Mouse (Mus musculus): Measurements from ENCODE around the gene Pax9. TPM values are rescaled to one million over a fixed set of nuclear protein-coding genes. Genes with fewer than 3 reads are reported as not detected.

The Pax9 gene
- polyA plus RNA-seq, 1 experiment from 2014 or later: 0.04 TPM

DNA sequence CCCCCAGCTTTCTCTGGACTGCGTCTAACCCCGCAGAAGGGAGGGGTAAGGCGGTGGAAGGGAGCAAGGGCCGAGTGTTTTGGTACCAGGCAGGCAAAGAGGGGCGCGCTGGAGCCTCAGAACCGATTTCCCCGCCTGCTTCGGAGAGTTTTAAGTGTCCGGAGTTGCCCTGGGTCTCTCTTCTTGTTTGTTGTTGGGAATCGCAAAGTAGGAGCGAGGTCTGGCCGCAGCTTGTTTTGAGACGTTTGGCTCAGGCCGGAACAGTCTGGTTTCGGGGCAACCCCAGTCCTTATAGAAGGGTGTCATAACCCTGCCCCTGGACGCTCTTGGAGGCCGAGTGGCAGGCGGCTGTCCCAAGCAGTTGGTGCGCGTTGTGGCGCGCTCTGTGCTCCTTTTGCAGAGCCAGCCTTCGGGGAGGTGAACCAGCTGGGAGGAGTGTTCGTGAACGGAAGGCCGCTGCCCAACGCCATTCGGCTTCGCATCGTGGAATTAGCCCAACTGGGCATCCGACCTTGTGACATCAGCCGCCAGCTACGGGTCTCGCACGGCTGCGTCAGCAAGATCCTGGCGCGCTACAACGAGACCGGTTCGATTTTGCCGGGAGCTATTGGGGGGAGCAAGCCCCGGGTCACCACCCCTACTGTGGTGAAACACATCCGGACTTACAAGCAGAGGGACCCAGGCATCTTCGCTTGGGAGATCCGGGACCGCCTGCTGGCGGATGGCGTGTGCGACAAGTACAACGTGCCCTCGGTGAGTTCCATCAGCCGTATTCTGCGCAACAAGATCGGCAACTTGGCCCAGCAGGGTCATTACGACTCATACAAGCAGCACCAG is 4.8 kb downstream of the Pax9 start:
- WGBS: 1% methylated on average over 57 of the region's 57 CpGs
- DNase-seq (ENCODE audit: low spot score) (no peak), ATAC-seq (replicated peaks; ENCODE audit: low FRiP score, low read depth) (no peak)
- Histone ChIP-seq H3K27me3 (ENCODE audit: insufficient read depth, low read length) (peaks cover 89% of the 10 kb centered on the region), H3K4me1 (replicated peaks; ENCODE audit: insufficient read depth, low read length) (peaks cover 20% of the 10 kb centered on the region), H3K4me3 (replicated peaks; ENCODE audit: low read depth, low read length) (peak overlapping the region; percentile 30), H3K27ac (no peak overlapping the region), H3K9ac (ENCODE audit: low read depth, low read length) (no peak overlapping the region), H3K4me2 (ENCODE audit: low read length) (peak overlapping the region; percentile 55), H3K9me3 (replicated peaks; ENCODE audit: low read length) (no peaks in the 10 kb centered on the region), H3K36me3 (ENCODE audit: insufficient read depth, low read length) (no peaks in the 10 kb centered on the region)
- no peak for TF ChIP-seq CTCF (IDR thresholded peaks at IDR 0.05; ENCODE audit: low read depth)

DNA sequence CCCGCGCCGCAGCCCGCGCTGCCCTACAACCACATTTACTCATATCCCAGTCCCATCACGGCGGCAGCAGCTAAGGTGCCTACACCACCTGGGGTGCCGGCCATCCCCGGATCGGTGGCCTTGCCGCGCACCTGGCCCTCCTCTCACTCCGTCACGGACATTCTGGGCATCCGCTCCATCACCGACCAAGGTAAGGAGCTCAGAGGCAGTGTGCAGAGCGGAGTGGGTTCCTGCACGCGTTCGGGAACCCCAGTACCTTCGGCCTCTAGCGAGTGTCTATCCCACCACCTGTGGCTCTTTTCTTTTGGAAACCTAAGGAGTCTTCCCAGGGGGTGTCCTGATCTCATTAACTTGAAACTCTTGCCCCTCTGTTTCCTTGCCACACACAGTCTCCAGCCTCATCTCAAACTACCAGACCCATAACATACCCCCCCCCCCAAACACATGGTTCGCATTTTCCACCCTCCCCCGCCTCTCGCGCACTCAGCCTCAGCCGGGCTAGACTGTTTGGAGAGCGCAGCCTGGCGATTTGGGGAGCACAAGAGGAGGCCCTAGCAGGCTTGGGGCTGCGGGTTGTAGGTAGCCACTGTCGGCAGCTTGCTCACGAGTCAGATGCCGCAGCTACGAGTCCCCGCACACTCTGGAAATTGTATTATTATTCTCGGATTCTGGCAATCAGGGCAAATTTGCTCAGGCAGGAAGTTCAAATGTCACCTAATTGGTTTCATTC is 5.6 kb downstream of the Pax9 start:
- Histone ChIP-seq H3K27me3 (ENCODE audit: insufficient read depth, low read length) (peaks cover 87% of the 10 kb centered on the region), H3K4me3 (replicated peaks; ENCODE audit: low read depth, low read length) (no peak overlapping the region), H3K27ac (no peak overlapping the region), H3K4me1 (replicated peaks; ENCODE audit: insufficient read depth, low read length) (peaks cover 20% of the 10 kb centered on the region), H3K9me3 (replicated peaks; ENCODE audit: low read length) (no peaks in the 10 kb centered on the region), H3K36me3 (ENCODE audit: insufficient read depth, low read length) (no peaks in the 10 kb centered on the region), H3K4me2 (ENCODE audit: low read length) (peak overlapping the region; percentile 55), H3K9ac (ENCODE audit: low read depth, low read length) (no peak overlapping the region)
- WGBS: 2% methylated on average over 36 of the region's 36 CpGs
- ATAC-seq (replicated peaks; ENCODE audit: low FRiP score, low read depth) (no peak), DNase-seq (ENCODE audit: low spot score) (no peak)
- TF ChIP-seq CTCF (IDR thresholded peaks at IDR 0.05; ENCODE audit: low read depth): no peak

DNA sequence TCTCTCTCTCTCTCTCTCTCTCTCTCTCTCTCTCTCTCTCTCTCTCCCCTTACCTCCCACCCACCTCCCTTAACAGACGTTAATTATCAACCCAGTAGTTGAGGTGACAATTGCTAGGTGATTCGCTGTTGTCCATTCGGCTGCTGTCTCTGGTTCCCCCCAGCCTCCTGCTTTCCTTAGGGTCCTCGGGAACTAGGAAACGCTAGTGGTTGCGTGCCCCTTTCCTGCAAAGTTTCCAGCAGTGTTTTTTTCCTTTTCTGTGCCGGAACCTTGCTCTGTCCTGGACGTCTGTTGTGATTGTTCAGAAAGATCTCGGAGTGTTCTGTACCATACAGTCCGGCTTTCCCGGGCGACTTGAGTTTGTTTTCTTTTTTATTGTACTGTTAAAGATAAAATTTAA is 6.2 kb downstream of the Pax9 start:
- Histone ChIP-seq H3K27ac (no peak overlapping the region), H3K4me1 (replicated peaks; ENCODE audit: insufficient read depth, low read length) (peaks cover 20% of the 10 kb centered on the region), H3K36me3 (ENCODE audit: insufficient read depth, low read length) (no peaks in the 10 kb centered on the region), H3K27me3 (ENCODE audit: insufficient read depth, low read length) (peaks cover 87% of the 10 kb centered on the region), H3K4me3 (replicated peaks; ENCODE audit: low read depth, low read length) (no peak overlapping the region), H3K9me3 (replicated peaks; ENCODE audit: low read length) (no peaks in the 10 kb centered on the region), H3K9ac (ENCODE audit: low read depth, low read length) (no peak overlapping the region), H3K4me2 (ENCODE audit: low read length) (0 out of 2 replicates have a peak overlapping the region, but pooled peaks have one; percentile 31)
- no peak for ATAC-seq (replicated peaks; ENCODE audit: low FRiP score, low read depth)
- no peak for DNase-seq (ENCODE audit: low spot score)
- TF ChIP-seq CTCF (IDR thresholded peaks at IDR 0.05; ENCODE audit: low read depth): no peak
- WGBS: 2% methylated on average over 12 of the region's 12 CpGs

DNA sequence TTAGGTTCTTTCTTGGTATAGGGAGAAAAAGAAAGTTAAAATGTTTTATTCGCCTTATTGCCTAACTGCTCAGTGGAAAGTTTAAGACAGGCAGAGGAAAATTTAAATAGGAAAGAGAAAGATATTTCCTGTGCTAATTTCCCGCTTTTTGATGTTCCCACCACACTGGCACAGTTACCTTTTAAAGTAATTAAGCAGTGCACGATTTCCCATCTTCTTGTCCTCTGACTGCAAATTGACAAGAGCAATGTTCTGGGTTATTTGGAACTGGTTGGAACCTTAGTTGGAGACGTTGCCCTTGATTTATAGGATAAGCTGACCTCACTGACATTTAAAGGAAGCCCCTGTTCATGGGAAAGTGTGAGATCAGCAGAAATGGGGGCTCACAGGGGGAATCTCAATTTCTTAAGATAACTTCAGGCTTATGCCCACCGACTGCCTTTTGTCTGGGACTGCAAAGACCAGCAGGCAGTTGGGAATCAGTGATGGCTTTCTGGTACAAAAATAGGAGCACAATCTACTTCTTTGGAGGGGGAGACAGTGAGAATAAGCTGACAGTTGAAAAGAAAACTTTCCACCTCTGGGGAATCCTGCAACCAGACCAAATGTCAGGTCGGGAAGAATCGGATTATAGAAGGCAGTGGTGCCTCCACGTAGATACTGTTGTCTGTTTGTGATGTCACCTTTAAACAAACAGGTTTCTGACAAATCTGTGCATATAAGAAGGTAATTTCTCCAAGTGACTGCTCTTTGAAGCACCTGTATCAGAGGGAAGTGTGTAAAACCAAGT is 6.8 kb downstream of the Pax9 start:
- H3K9me3 ChIP-seq (replicated peaks; ENCODE audit: low read length): no peaks in the 10 kb centered on the region
- no peak overlapping the region for H3K4me3 ChIP-seq (replicated peaks; ENCODE audit: low read depth, low read length)

DNA sequence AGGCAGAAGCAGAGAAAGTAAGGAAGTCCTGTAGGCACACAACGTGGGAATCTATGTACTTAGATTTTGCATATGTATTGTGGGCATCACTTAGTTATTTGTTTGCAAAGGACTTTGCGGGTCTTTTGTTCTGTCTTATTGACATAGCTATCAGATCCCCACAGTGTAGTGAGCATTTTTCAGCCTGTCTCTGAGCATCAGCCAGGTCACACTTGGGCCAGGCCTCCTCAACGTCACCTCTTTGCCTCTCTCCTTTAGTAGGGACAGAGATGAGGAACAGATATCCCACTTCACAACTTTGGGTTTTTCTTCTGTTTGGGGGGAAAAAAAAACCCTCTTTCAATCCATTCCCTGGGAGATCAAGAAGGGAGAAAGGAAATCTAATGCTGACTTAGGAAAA is 7.8 kb downstream of the Pax9 start:
- DNase-seq (ENCODE audit: low spot score) (no peak), ATAC-seq (replicated peaks; ENCODE audit: low FRiP score, low read depth) (no peak)
- 36% methylated on average over 3 of the region's 3 CpGs for WGBS
- Histone ChIP-seq H3K27ac (no peak overlapping the region), H3K36me3 (ENCODE audit: insufficient read depth, low read length) (no peaks in the 10 kb centered on the region), H3K27me3 (ENCODE audit: insufficient read depth, low read length) (peaks cover 76% of the 10 kb centered on the region), H3K4me2 (ENCODE audit: low read length) (no peak overlapping the region), H3K9ac (ENCODE audit: low read depth, low read length) (no peak overlapping the region), H3K9me3 (replicated peaks; ENCODE audit: low read length) (no peaks in the 10 kb centered on the region), H3K4me1 (replicated peaks; ENCODE audit: insufficient read depth, low read length) (peaks cover 20% of the 10 kb centered on the region), H3K4me3 (replicated peaks; ENCODE audit: low read depth, low read length) (no peak overlapping the region)
- TF ChIP-seq CTCF (IDR thresholded peaks at IDR 0.05; ENCODE audit: low read depth): no peak

More for the DNA sequence above, 6.8 kb downstream of the Pax9 start:
- no peak overlapping the region for H3K4me2 ChIP-seq (ENCODE audit: low read length)
- H3K27me3 ChIP-seq (ENCODE audit: insufficient read depth, low read length): peaks cover 84% of the 10 kb centered on the region
- ATAC-seq (replicated peaks; ENCODE audit: low FRiP score, low read depth): no peak
- TF ChIP-seq CTCF (IDR thresholded peaks at IDR 0.05; ENCODE audit: low read depth): no peak
- H3K27ac ChIP-seq: no peak overlapping the region
- WGBS: 8% methylated on average over 8 of the region's 8 CpGs
- no peak overlapping the region for H3K9ac ChIP-seq (ENCODE audit: low read depth, low read length)
- H3K4me1 ChIP-seq (replicated peaks; ENCODE audit: insufficient read depth, low read length): peaks cover 20% of the 10 kb centered on the region
- H3K36me3 ChIP-seq (ENCODE audit: insufficient read depth, low read length): no peaks in the 10 kb centered on the region
- no peak for DNase-seq (ENCODE audit: low spot score)
